Mouse (Mus musculus) hindbrain, embryonic 10.5 days (tissue): ENCODE data around the gene Nuak1. TPM values are rescaled to one million over a fixed set of nuclear protein-coding genes. Genes with fewer than 3 reads are reported as not detected.

Source experiments
- DNase-seq: peaks from one replicate; pipeline ENCODE4 v3.0.0-alpha.2; 2017; ENCODE audit warnings: low spot score
- H3K27ac ChIP-seq: fragments of 300-500 bp; sonication (generic); 2 replicates; pipeline ENCODE4 v1.5.1; 2016; ENCODE audit warnings: mild to moderate bottlenecking, moderate library complexity
- H3K27me3 ChIP-seq: fragments of 300-500 bp; sonication (generic); 2 replicates; pipeline ENCODE4 v1.6.1; 2016; ENCODE audit warnings: mild to moderate bottlenecking; ENCODE audit not compliant: poor library complexity, insufficient read depth, severe bottlenecking
- H3K36me3 ChIP-seq: fragments of 300-500 bp; sonication (generic); 2 replicates; pipeline ENCODE4 v1.6.1; 2016; ENCODE audit warnings: mild to moderate bottlenecking, moderate library complexity
- H3K4me1 ChIP-seq: fragments of 300-500 bp; sonication (generic); replicated peaks from 2 replicates; pipeline ENCODE4 v1.6.1; 2016; ENCODE audit warnings: mild to moderate bottlenecking
- H3K4me3 ChIP-seq: fragments of 300-500 bp; sonication (generic); 2 replicates; pipeline ENCODE4 v1.5.1; 2016; ENCODE audit warnings: mild to moderate bottlenecking, moderate library complexity
- H3K9me3 ChIP-seq: fragments of 300-500 bp; sonication (generic); 2 replicates; pipeline ENCODE4 v1.6.1; 2016; ENCODE audit warnings: mild to moderate bottlenecking, moderate library complexity
- WGBS: fragments of 180-500 bp; shearing (Covaris S2); methylation state at CpG from one replicate; pipeline ENCODE4 v1.1.7; 2016; 5-methylcytosine and 5-hydroxymethylcytosine counted together
- polyA plus RNA-seq: library from polyadenylated mRNA; unstranded; fragments of >200 nt; fragmentation: Nextera tagmentation; extraction: Ambion mirVana; gene quantifications from 2 replicates; pipeline ENCODE4 v1.2.1, GENCODE M21; 2016

Gene Nuak1
- polyA plus RNA-seq, 1 experiment from 2014 or later: 3.7 TPM

DNA sequence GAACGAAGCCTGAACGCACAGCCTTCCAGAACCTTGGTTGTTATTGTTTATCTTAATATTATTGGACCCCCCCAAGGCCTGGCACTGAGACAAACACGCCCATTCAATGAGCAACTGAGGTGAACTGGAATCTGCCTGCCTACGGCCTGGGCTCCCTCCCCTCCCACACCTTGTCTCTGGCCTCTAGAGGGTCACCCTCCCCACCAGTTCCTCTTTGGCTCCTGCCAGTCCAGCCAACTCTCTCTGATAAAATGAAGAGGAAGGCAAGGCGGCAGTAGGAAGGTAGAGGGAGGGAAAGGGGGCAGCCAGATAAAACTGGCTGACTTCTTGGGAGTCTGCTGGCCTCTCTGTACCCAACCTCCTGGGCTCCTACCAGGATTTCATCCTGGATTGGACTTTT lies 45.1 kb downstream of the Nuak1 start:
- whole genome bisulfite sequencing: 74% methylated on average over 5 of the region's 5 CpGs
- H3K4me3 ChIP-seq: no peak overlapping the region
- H3K27me3 ChIP-seq: no peaks in the 10 kb centered on the region
- H3K36me3 ChIP-seq: peaks cover 59% of the 10 kb centered on the region
- no peaks in the 10 kb centered on the region for H3K9me3 ChIP-seq
- no peak for DNase-seq
- H3K27ac ChIP-seq: no peak overlapping the region; the same call in 1 of the 2 replicates
- peaks cover 65% of the 10 kb centered on the region for H3K4me1 ChIP-seq

DNA sequence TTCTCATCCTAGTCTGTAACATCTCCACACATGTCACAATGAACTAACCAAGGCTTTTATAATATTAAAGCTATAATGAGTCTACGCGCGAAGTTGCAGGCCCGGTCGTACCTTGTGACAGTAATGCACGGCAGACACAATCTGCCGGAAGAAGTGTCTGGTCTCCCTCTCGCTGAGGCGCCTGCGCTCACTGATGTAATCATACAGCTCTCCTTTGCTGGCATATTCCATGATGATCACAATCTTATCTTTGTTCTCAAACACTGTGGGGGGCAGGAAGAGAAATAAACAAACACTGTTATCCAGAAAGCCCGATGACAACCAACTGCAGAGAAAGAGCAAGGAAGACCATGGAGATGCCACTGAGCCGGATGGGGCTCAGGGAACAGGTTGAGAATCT lies 46.5 kb downstream of the Nuak1 start:
- WGBS: 84% methylated on average over 12 of the region's 12 CpGs
- Histone ChIP-seq H3K9me3 (no peaks in the 10 kb centered on the region), H3K36me3 (peaks cover 57% of the 10 kb centered on the region), H3K27ac (peak overlapping the region; percentile 16; the same call in 1 of the 2 replicates), H3K4me3 (no peak overlapping the region), H3K4me1 (peaks cover 79% of the 10 kb centered on the region), H3K27me3 (no peaks in the 10 kb centered on the region)
- DNase-seq: no peak

DNA sequence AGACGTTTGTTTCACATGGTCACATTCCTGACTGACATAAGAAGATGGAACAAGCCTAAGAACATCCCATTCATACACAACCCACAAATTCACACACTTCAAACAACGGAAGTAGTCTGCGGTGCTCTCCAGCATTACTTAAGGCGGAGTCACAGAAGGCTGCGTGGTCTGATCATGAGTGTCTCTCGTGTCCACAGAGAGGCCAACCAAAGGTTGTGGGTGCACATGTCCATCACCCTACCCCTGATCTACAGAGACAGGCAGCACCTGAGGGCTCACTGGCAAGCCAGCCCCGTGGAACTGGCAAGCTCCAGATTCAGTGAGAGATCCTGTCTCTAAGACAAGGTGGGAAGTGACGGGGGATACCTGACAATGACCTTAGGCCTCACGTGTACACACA lies 47.0 kb downstream of the Nuak1 start:
- Histone ChIP-seq H3K27me3 (no peaks in the 10 kb centered on the region), H3K4me1 (peaks cover 83% of the 10 kb centered on the region), H3K9me3 (no peaks in the 10 kb centered on the region), H3K36me3 (peaks cover 54% of the 10 kb centered on the region), H3K4me3 (no peak overlapping the region), H3K27ac (0 out of 2 replicates have a peak overlapping the region, but pooled peaks have one; percentile 79)
- WGBS: 80% methylated on average over 9 of the region's 9 CpGs
- no peak for DNase-seq

DNA sequence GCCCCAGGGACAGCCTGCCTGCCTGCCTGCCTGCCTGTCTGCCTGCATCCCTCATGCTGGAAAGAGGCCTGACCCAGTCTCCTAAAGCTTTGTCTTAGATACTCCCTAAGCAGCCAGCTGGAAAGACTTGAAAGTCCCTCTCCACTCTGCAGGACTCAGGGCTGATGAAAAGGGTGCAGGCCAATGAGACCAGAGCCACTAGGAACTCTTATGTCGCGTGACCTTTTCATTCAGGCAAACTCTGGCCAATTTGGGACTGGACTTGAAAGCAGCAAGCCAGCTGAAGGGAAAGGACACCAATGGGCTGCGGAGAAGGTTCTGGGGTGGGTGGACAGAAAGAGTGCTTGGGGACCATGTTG lies 47.7 kb downstream of the Nuak1 start:
- Histone ChIP-seq H3K27ac (peak overlapping the region; percentile 79), H3K9me3 (no peaks in the 10 kb centered on the region), H3K27me3 (no peaks in the 10 kb centered on the region), H3K4me3 (no peak overlapping the region), H3K4me1 (peaks cover 90% of the 10 kb centered on the region), H3K36me3 (peaks cover 50% of the 10 kb centered on the region)
- 53% methylated on average over 3 of the region's 3 CpGs for WGBS
- DNase-seq: no peak

DNA sequence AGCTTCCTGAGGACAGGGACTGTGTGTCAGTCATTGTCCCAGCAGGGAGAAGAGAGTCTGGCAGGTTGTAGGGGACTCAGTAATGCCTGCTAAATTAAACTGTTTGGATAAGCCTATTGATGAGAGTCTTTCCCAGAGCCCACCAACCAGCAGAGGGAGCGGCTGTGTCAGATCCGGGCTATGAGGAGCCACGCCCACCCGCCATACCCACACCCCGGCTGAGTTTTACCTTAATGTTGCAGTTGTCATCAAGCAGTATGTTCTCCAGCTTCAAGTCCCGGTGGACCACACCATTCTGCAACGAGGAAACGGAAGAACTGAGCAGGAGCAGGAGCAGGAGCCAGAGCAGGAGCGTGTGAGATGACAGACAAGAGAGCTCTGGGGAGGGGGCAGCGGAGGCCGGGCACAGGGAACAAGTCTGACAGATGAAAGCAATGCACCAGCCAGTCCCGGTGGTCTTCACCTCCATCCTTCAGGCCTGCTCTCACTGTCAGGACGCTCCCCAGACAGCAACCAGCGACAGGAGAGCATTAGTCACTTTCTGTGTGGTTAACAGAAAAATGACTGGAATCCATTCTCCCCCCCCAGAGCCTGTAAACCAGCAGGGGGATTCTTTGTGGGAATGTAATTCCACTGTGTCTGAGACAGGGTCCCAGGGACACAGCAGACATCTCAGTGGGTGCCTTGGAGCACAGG lies 48.2 kb downstream of the Nuak1 start:
- H3K36me3 ChIP-seq: peaks cover 50% of the 10 kb centered on the region
- peak; percentile 47 for DNase-seq
- 28% methylated on average over 14 of the region's 14 CpGs for WGBS
- peaks cover 90% of the 10 kb centered on the region for H3K4me1 ChIP-seq
- no peaks in the 10 kb centered on the region for H3K27me3 ChIP-seq
- no peaks in the 10 kb centered on the region for H3K9me3 ChIP-seq
- H3K4me3 ChIP-seq: 0 out of 2 replicates have a peak overlapping the region, but pooled peaks have one; percentile 6
- peak overlapping the region; percentile 79 for H3K27ac ChIP-seq

DNA sequence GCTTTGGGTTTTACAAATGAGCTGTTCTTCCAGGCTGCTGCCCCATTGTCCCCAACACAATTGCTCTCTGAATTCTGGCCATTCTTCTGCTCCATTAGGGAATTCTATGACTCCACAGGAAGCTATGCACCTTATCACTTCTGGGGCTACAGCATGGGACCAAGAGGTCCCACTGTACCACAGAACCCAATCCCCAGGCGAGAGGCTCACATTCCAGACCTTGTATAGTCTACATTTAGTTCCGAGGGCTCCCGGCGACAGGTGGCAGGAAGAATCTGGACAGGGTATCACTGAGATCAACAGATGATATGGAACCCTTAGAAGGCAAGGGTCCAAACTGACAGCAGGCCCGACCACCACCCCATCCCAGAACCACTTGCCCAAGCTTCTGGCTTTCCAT lies 50.7 kb downstream of the Nuak1 start:
- H3K27ac ChIP-seq: peak overlapping the region; percentile 79
- 59% methylated on average over 5 of the region's 5 CpGs for WGBS
- H3K4me3 ChIP-seq: no peak overlapping the region
- peaks cover 68% of the 10 kb centered on the region for H3K36me3 ChIP-seq
- no peak for DNase-seq
- peaks cover 99% of the 10 kb centered on the region for H3K4me1 ChIP-seq
- no peaks in the 10 kb centered on the region for H3K9me3 ChIP-seq
- H3K27me3 ChIP-seq: no peaks in the 10 kb centered on the region

DNA sequence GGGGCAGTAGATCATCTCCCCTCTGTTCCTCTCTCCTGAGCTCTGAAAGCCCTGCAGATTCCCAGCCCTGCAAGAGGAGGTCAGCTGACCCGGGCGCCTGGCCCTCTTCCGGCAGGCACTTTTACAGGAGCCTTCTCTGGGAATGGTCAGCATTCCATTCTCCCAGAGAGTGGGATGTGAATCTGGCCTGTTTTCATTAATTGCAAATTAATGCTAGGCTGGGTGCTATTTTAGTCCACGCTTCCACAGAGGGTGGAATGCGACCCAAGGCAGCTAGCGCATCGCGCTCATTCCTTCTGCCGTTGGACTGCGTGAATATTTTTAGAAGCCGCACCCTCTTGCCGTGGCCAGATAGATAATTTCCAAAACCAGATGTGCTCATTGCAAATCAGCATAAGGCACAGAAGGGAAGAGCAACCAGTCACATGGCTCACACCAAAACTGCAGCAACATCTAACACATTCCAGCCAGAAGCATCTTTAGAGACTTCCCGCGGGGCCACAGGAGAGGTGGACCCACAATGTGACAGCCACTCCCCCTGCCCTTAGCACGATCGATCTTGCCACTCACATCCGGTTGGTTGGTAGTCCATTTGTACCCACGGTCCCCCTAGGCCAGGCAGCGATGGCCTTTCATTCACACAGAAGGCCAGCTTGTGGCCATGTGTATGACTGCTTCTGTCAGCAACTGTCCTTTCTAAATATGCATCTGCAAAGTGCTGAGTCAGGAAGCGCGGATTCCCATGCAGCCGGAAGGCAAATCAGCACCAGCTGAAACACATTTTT lies 51.8 kb downstream of the Nuak1 start:
- Histone ChIP-seq H3K36me3 (peaks cover 60% of the 10 kb centered on the region), H3K4me3 (no peak overlapping the region), H3K27me3 (no peaks in the 10 kb centered on the region), H3K9me3 (no peaks in the 10 kb centered on the region), H3K4me1 (peaks cover 99% of the 10 kb centered on the region), H3K27ac (peak overlapping the region; percentile 79)
- 44% methylated on average over 22 of the region's 22 CpGs for WGBS
- DNase-seq: peak; percentile 44

DNA sequence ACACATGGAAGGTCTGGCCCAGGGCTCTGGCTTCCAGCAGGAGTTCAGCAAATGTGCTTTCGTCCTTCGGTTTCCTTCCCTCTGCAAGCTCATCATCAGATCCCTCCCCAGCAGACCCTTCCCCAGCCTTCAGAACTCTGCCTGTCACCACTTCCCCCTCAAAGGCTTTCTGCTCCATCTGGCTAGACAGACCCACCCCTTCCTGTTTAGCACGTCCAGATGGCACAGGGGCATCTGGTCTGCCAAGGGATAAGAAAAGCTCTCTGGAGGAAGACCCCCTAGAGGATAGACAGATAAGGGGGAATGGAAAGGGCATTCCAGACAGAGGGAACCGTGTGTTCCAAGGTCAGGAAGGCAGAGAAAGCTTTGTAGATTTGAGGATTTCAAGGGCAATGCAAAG lies 53.1 kb downstream of the Nuak1 start:
- peaks cover 49% of the 10 kb centered on the region for H3K36me3 ChIP-seq
- peaks cover 99% of the 10 kb centered on the region for H3K4me1 ChIP-seq
- no peaks in the 10 kb centered on the region for H3K27me3 ChIP-seq
- H3K4me3 ChIP-seq: no peak overlapping the region
- H3K27ac ChIP-seq: peak overlapping the region; percentile 79
- no peaks in the 10 kb centered on the region for H3K9me3 ChIP-seq
- DNase-seq: peak; percentile 39
- 42% methylated on average over 4 of the region's 4 CpGs for WGBS

DNA sequence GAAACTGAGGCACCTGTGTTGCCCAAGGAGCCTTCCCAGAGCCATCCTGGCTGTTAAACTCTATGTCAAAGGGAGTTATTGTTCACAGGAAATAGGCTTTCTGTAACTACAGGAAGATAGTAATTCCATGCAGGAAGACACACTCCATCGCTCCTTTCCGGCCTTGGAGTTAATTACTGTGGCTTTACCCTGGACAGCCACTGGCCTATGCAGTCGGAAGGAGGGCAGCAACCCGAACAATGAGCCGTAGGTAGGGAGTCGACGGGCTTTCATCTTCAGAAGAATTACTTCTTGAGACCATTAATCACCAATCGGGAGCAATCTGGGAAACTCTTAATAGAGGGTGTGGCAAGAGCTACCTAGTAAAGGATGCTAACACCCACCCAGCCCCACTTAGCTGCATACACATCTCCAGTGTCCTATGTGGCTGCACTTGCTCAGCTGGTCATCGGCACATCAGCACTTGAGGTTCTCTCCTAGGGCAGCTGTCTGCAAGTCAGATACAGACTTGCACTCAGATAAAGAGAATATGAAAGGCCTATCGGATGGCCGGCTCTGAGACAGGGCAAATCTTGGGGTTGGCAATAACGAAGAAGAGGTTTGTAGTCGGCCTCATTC lies 53.7 kb downstream of the Nuak1 start:
- Histone ChIP-seq H3K27ac (peak overlapping the region; percentile 79), H3K4me3 (no peak overlapping the region), H3K9me3 (no peaks in the 10 kb centered on the region), H3K27me3 (no peaks in the 10 kb centered on the region), H3K4me1 (peaks cover 99% of the 10 kb centered on the region), H3K36me3 (peaks cover 47% of the 10 kb centered on the region)
- DNase-seq: no peak
- 65% methylated on average over 13 of the region's 13 CpGs for WGBS

DNA sequence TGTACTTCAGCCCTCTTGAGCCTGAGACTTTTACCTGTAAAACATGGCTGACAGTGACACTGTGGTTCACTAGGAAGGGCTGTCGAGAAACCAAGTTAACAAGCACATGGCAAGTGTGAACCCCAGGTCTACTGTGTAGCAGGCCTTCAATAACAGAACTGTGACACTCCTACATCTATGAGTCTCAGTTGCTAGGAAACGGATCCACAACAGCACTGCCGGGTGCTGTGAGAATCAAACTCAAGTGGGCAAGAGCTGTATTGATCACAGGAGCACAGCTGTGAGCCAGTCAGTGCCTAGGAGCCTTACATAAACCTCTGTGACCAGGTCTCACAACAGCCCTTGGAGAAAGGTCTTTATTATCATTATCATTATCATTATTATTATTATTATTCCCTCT lies 54.2 kb downstream of the Nuak1 start:
- 73% methylated on average over 3 of the region's 3 CpGs for WGBS
- Histone ChIP-seq H3K4me1 (peaks cover 97% of the 10 kb centered on the region), H3K27ac (peak overlapping the region; percentile 79), H3K36me3 (peaks cover 44% of the 10 kb centered on the region), H3K9me3 (no peaks in the 10 kb centered on the region), H3K4me3 (no peak overlapping the region), H3K27me3 (no peaks in the 10 kb centered on the region)
- no peak for DNase-seq

DNA sequence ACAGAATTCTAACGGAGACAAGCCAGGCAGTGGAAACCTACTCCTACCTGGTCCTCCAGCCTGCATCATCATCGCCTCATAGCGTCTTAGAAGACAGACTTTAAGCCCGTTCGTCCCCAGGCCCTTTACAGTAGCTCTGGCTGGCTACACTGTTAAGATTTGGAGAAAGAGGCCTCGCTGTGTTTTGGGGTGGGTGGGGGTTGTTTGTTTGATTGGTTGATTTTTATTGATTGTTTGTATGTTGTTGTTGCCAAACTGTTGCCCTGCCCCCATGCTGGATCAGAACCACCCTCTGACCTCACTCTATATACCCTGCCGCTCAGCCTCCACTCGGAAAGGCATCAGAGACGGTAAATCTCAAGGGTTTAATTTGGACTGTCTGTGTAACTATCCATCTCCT lies 55.6 kb downstream of the Nuak1 start:
- no peaks in the 10 kb centered on the region for H3K27me3 ChIP-seq
- peaks cover 83% of the 10 kb centered on the region for H3K4me1 ChIP-seq
- H3K4me3 ChIP-seq: no peak overlapping the region
- peak overlapping the region; percentile 57; the same call in 1 of the 2 replicates for H3K27ac ChIP-seq
- H3K36me3 ChIP-seq: peaks cover 42% of the 10 kb centered on the region
- WGBS: 86% methylated on average over 9 of the region's 9 CpGs
- H3K9me3 ChIP-seq: no peaks in the 10 kb centered on the region
- DNase-seq: no peak

DNA sequence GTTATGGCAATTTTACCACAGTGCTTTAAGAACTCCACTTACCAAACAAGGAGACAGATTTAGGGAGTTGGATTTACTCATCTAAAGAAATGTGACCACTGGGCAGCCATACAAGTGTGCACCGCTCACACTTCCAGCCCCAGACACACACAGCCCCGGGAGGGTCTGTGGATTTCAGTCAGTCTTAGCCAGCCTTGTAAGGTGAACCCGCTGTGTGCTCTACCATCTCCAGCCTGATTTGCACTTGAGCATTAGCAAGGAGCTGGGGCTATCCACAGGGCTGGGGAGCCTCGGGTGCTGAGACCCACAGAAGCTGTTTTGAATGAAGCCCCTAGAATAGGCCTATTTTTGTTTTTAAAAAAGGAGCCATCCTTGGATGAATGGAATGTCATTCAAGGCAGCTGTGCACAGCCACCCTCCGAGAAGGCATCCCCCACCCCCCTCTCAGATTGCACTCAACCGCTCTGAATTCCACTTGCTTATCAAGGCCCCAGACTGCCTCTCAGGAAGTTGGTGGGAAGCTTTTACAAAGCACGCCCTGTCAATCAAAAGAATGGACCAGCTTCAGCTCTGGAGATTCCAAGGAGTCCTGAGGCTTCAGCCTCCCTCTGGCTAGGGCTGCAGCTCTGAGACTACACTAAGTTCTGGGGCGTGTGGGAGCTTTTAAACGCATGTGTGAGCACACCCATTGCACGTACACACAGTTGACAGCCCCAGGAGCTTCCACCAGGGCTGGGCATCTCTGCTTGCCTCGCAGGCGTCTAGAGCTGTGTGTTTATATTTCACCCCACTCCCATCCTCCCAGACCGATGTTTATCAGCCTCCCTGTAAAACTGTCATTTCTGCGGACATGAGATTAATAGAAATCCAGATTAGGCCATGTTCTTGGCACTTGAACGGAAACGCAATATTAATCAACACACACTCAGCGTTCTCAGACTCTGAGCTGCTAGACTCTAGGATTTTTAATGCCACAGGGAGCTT lies 57.2 kb downstream of the Nuak1 start:
- peak; percentile 82 for DNase-seq
- no peaks in the 10 kb centered on the region for H3K9me3 ChIP-seq
- H3K4me1 ChIP-seq: peaks cover 67% of the 10 kb centered on the region
- peaks cover 52% of the 10 kb centered on the region for H3K36me3 ChIP-seq
- whole genome bisulfite sequencing: 24% methylated on average over 17 of the region's 17 CpGs
- H3K27me3 ChIP-seq: no peaks in the 10 kb centered on the region
- no peak overlapping the region; the same call in 1 of the 2 replicates for H3K4me3 ChIP-seq
- peak overlapping the region; percentile 78 for H3K27ac ChIP-seq
